Mouse (Mus musculus) CD4-positive, CD25-positive, alpha-beta regulatory T cell, adult 2 months (primary cell): ENCODE measurements at regions not wholly inside any gene's neighbourhood (a gene's known extent, or its start where the extent isn't known, plus 50 kb on each side); places are given as distances from the start of the nearest gene placed in this dataset.
A peak's percentile ranks its signal among the peaks of the same experiment; 100 is the strongest.

Experiments used
- DNase-seq: peaks from one replicate; pipeline ENCODE4 v3.0.0-alpha.2; 2012; ENCODE audit warnings: low read depth, low spot score

DNA sequence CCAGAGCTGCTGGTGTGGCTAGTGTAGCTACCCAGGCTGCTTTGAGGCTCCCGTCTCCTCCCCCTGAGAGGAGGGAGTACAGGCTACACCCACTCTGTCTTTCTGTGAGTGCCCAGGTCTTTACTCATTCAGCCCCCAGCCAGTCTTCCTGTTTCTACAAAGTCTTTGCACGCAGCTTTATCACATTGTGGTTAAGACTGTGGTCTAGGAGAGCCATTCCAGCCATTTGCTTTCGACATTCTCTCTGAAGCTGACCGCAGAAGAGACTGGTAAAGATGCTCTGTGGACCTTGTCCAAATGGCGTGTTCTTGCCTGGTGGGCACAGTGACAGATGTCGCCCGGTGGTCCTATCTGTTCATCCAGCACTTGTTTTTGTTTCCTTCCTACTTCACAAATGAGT, 62.0 kb downstream of the Tpra1 start:
- peak; percentile 10 for DNase-seq

DNA sequence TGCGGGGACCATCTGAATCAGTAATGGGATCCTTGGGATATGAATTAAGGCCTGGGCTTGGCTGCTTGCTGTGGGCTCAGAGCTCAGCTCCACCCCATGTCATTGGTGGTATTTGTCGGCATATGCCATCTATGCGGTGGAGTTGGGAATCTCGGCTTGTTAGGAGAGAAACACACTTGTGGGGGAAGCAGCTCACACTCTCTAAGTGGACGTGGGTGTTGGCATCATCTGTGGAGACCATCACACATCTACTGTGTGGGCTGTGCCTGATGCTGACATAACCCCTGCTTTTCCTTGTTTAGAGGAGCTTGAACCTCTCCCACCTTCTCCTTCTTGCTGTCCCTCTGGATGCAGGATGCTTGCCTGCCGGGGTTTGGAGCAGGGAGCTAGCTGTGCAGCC, 62.9 kb downstream of the Tpra1 start:
- DNase-seq = no peak

DNA sequence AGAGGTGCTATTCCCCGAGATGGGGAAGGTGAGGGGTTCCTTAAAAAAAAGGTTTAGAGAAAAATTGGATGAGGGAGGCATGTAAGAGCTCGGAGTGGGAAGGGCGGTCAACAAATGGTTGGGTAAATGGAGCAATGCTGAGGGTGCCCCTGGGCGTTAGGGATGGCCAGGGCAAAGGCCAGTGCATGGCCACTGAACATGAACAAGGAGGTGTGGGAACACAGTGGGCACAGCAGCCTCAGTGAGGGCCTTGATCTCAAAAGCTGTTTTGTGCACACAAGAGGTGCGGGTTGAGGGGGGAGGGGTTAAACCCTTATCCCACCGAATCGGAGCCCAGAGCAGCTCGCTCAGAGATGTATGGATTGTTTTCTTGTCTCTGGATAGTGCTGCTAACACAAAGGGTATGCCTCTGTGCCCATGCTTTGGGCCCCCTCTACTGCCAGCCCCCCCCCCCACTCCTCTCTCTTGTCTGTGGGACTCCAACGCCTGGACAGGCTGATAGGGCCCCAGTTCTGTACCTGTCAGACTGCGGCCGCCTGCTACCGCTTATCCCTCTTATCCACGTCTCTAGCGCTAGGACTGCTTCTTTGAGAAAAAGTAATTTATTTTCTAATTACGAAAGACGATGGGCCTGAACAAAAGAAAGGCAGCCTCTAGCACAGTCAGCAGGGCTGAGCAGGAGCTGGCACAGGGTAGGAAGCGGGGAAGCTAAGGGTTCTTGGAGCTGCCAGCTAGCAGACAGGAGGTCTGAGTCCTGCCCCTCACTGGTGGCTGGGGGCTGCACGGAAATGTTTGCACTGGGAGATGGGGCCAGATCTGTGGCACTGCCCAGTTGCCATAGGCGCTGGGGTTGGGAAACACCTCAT, 63.5 kb downstream of the Tpra1 start:
- no peak for DNase-seq

DNA sequence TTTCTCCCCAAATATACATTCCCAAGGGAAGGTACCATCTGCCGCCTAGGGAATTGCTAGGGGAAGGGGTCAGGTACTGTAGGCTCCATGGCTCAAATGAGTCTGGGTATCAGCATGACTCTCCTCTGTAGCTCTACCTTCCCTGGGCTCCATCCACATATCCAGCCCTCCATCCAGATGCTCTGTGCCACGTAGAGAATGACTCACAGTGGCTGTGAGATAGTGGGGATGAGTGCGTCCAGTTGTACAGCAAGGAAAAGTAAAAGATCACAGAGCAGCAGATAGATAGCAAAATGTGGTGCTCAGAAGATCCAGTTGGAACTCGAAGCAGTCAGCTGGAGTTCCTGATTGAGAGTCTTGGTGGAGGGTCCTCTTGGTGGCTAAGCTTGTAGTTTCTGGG, 64.5 kb downstream of the Tpra1 start:
- DNase-seq = no peak

DNA sequence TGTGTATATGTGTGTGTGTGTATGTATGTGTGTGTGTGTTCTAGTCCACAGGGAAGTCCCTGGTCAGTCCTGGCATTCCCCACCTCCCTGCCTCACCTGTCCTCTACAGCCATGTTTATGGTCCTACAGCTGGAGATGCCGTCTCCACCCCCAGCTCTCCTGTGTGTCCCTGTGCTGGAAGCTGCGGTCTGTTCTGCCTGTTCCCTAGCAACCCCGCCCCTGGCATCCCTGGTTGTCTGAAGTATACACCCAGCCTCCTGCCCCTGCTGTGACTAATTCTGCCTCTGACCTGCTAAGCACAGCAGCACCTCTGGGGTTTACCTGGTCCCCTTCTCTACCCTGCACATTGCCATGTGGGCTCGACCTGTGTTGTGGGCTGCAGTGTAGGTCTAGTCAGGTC, 66.8 kb downstream of the Tpra1 start:
- no peak for DNase-seq

GRCm38 (mm10) chr6:88971729-88972128, 69.7 kb downstream of the Tpra1 start:
- no peak for DNase-seq

DNA sequence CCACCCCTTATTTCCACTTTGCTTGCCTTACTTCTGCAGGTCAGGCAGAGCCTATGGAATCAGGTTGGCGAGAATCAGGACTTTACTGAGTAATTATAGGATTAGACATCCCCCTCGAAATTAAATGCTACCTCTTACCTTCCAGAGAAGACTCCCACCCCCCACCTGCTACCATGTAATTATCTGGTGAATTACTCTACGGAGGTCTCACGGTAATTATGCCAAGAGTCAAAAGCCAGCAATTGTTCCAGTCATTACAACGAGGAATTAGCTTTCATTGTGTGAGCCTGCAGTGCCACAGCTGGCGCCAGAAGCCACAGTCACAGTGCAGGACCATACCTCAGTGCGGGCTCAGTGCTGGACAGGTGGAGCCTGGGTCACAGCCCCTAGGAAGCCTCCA, 72.4 kb downstream of the Tpra1 start:
- DNase-seq = no peak

GRCm38 (mm10) chr6:88976581-88976980, 74.5 kb downstream of the Tpra1 start:
- DNase-seq = no peak

- no peak for DNase-seq
Measured at GRCm38 (mm10) chr6:88976994-88977393, 74.9 kb downstream of the Tpra1 start.

DNA sequence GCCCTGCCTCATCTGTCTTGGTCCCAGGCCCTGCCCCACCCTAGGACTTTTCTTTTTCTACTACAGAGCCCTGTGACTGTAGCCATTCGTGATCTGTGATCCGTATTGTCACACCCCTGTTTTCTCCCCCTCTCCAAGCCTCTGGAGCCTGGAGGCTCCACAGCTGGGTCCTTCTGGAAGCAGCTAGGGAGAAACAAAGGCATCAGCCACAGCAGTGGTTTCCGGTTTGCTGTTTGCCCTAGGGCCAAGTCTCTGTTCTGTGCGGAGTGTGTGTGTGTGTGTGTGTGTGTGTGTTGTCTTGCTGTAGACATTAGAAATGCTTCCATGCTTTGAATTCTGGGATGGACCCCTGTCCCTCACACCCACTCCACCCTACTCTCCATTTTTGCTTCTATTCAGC, 76.9 kb downstream of the Tpra1 start:
- no peak for DNase-seq

GRCm38 (mm10) chr6:88980112-88980511, 78.1 kb downstream of the Tpra1 start:
- DNase-seq = peak; percentile 60

DNA sequence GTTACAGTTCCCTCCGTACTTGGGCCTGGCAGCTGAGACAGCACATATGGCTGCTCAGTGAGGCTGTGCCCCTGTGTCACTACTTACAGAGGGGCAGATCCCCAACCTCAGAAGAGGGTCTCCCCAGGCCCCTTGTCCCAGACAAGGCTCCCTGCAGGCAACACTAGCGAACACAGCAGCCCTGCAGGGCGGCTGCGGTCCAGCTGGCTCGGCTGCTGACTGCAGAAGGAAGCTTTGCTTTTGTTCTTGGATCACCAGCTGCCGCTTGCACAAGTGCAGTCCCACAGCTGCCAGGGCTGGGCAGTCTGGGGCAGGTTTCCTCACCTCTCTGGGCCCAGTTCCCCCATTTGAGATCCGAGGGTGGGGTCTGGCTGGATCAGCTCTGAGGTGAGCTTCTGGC, 79.5 kb downstream of the Tpra1 start:
- DNase-seq = no peak

- DNase-seq = no peak
Measured at GRCm38 (mm10) chr6:88984170-88984569, 82.1 kb downstream of the Tpra1 start.

- no peak for DNase-seq
Measured at GRCm38 (mm10) chr6:88984863-88985262, 82.8 kb downstream of the Tpra1 start.

GRCm38 (mm10) chr6:88988551-88988950, 86.5 kb downstream of the Tpra1 start:
- DNase-seq = no peak

DNA sequence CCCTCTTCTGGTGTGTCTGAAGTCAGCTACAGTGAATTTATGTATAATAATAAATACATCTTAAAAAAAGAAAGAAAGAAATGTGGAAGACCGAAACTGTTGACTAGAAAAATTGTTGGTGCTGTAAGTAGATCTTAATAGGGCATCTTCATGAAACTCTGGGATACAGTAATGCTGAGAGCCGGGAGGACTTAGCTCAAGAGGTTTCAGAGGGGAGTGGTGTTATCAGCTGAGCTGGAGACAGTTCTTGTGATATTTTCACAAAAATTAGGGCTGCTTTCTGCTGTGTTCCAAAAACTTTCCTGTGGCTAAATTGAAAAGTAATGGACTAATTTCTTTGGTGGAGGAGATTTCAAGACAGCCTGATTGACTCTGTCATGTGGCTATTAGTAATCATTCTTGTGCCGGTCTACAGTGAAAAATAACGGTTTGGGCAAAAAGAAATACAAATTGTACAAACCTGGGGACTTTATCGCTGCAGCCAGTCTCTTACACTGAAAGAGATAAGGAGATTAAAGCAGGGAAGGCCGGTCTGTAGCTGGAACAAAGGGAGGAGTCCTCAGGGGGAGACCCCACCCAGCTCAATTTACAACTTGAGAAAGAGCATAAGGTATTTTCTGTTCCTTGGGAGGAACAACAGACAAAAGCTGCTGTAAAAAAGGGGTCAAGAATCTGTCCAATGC, 87.7 kb downstream of the Tpra1 start:
- no peak for DNase-seq

DNA sequence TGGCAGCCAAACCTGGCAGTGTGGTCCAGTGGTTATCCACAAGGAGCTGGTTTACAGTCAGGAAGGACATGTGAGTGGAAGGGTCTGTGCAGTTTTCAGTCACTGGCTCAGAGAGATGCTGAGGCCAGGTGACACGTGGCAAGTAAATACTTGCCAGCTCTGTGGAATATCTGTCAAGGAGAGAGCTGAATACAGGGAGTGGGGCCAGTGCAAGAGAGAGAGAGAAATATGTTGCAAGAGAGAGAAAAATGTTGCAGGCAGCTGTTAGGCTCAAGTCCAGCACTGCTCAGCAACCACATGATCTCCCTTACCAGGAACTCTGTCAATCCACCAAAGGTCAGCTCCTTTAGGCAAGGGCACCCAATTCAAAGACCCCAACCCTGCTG, 88.2 kb downstream of the Tpra1 start:
- DNase-seq = no peak

- DNase-seq = no peak
Measured at GRCm38 (mm10) chr6:88995077-88995476, 93.0 kb downstream of the Tpra1 start.

DNA sequence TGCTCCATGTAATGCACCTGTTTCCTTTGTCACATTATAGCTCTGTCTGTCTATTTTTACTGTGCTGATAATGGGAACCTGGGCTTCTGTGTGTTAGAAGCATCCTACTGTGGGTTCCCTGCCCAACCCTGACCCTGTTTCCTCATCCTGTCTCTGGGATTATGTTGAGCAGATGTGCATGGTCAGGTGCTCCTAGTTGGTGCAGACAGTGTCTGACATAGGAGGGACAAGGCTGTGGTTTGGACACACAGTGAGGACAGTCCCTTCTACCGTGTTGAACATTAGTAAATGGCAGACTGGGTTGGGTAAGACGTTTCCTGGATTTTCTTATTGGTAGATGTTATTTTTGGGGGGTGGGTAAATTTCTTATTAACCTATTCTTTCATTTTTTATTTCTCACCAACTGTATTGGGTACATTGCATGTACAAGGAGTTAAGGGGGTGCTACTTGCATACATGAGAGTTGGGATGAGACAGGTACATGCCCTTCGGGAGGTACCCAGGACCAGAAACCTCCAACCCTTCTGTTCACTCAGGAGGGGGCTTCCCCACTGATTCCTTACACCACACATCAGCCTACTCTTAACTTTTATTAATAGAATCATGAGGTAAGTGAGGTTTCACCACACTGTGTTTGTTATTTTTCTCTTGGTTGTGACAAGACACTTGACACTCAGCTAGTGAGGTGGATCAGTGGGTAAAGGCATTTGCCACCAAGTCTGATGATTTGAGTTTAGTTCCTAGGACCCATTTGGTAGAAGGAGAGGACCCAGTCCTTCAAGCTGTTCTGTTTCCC, 97.1 kb downstream of the Tpra1 start:
- DNase-seq = no peak

- no peak for DNase-seq
Measured at GRCm38 (mm10) chr6:89000359-89000758, 98.3 kb downstream of the Tpra1 start.

DNA sequence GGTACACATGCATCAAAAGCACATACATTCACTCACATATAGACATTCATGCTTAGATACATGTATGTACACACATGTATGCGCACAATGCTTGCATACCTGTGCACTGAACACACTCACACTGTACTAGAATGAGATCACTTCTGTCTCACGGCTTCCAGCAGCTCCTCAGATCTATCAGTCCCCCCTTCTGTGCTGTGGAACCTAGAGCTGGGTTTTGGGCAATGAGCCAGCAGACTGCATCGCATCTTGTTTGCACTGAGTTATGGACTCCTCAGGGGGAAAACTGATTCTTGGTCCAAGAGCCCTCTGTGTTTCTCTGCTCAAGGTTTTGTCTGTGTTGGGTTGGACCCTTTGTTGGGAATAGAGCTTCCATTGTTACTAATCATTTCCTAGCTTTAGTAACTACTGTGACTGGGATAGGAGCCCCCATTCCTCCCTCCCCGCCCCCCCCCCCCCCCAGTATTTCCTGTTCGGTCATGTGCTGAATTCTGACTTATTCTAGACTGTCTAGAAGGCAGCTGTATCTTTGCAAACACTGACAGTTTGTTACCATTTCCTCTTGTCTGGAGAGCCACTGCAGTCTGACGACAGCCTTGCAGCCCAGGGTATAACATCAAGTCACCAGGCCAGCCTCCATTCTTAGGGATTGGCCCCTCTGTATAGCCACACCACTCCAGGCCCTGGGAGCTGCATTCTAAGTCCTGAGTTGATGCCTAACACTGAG, 101.3 kb downstream of the Tpra1 start:
- no peak for DNase-seq

DNA sequence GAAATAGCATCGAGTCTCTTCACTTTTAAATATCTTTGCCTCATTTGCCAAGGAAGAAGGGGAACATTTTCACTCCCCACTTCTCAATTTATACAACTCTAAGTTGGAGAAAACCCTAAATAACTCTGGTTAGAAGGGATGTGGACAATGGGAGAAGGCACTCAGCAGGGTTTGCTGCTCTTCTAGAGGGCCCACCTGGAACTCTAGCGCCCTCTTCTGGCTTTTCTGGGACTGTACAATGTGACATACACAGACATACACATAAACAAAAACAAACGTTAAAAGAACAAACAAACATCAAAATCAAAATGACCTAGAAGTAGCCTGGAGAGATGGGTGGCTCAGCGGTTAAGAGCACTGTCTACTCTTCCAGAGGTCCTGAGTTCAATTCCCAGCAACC, 103.0 kb downstream of the Tpra1 start:
- peak; percentile 17 for DNase-seq
